ENCODE assay signal across 25 mouse cellular contexts in genomic region chr10:12630933-12631332, GRCm38 (mm10).
A peak's percentile ranks its signal among the peaks of the same experiment; 100 is the strongest.
DNase-seq lines count a peak whose midpoint lies in the region; ATAC-seq and TF ChIP-seq lines count a peak whose summit lies in the region.
"Had no signal": no experiment of that assay in that cellular context is flagged by ENCODE, and none has a peak within 500 bp of the region (broad histone marks: within the 10 kb centered on the region; RNA-seq: fewer than 3 reads in every experiment).

No protein-coding gene starts in this region.

- H3K27ac ChIP-seq in neural tube, embryonic 14.5 days (ENCODE audit: low read depth, low read length), result no peak overlapping the region
- H3K27ac ChIP-seq in MEL (ENCODE audit: control insufficient read depth, low read depth, low read length), result peak overlapping the region; percentile 55; the same call in 1 of the 2 replicates
- no peak overlapping the region for H3K27ac ChIP-seq in heart, embryonic 11.5 days (ENCODE audit: low read depth, low read length)

- TF ChIP-seq RAD21 in MEL (IDR thresholded peaks at IDR 0.05; ENCODE audit: low read depth, low read length), result no peak

- no peak overlapping the region for H3K4me3 ChIP-seq in neural tube, embryonic 14.5 days (ENCODE audit: low read depth, low read length)
- H3K4me3 ChIP-seq in MEL (ENCODE audit: control insufficient read depth in 1 of 2, insufficient read depth in 1 of 2, low read depth in 2 of 2, low read length in 2 of 2), result peak overlapping the region in 1 of 2 experiments; percentile 6; a peak in 1 of 4 replicates
- H3K4me3 ChIP-seq in heart, embryonic 11.5 days (ENCODE audit: low read depth, low read length), result no peak overlapping the region

- H3K27me3 ChIP-seq in neural tube, embryonic 14.5 days (ENCODE audit: control insufficient read depth, insufficient read depth, low read length), result no peaks in the 10 kb centered on the region
- no peaks in the 10 kb centered on the region for H3K27me3 ChIP-seq in MEL (ENCODE audit: control insufficient read depth in 1 of 2, insufficient read depth in 2 of 2, low read length in 2 of 2)
- H3K27me3 ChIP-seq in heart, embryonic 11.5 days (ENCODE audit: control insufficient read depth, insufficient read depth, low read length), result no peaks in the 10 kb centered on the region
- H3K27me3 ChIP-seq: CH12.LX, Patski had no signal

- TF ChIP-seq POLR2A in MEL (IDR thresholded peaks at IDR 0.05; ENCODE audit: control insufficient read depth in 1 of 2, insufficient read depth in 1 of 2, low read depth in 1 of 2, low read length in 2 of 2, poor library complexity in 1 of 2), result no peak

- ATAC-seq in neural tube, embryonic 14.5 days (ENCODE audit: low read depth), result 0 out of 2 replicates have a peak, but pooled peaks have one; percentile 28
- ATAC-seq in common myeloid progenitor, adult 5-6 weeks (replicated peaks; ENCODE audit: low read depth, poor library complexity, severe bottlenecking), result 0 out of 2 replicates have a peak, but pooled peaks have one; percentile 11
- no peak for ATAC-seq in heart, embryonic 11.5 days (replicated peaks; ENCODE audit: insufficient number of reproducible peaks, low FRiP score, low TSS enrichment)
- ATAC-seq: activated CD4-positive, CD25-positive, alpha-beta regulatory T cell, adult 4 months; CD4-positive, CD25-positive, alpha-beta regulatory T cell, adult 4 months; Patski had no signal

- no peak overlapping the region for H3K4me2 ChIP-seq in neural tube, embryonic 14.5 days (ENCODE audit: low read depth, low read length)
- H3K4me2 ChIP-seq in heart, embryonic 11.5 days, result no peak overlapping the region

- no peaks in the 10 kb centered on the region for H3K79me2 ChIP-seq in MEL (ENCODE audit: control insufficient read depth, insufficient read depth, low read length, poor library complexity)

- H3K9ac ChIP-seq in neural tube, embryonic 14.5 days (replicated peaks; ENCODE audit: low read depth, low read length), result no peak overlapping the region
- peak overlapping the region; percentile 50 for H3K9ac ChIP-seq in MEL (ENCODE audit: control insufficient read depth, low read depth, low read length, poor library complexity, severe bottlenecking)
- H3K9ac ChIP-seq in heart, embryonic 11.5 days (ENCODE audit: low read depth, low read length), result no peak overlapping the region

- no peaks in the 10 kb centered on the region for H3K36me3 ChIP-seq in neural tube, embryonic 14.5 days (ENCODE audit: control insufficient read depth, insufficient read depth, low read length)
- H3K36me3 ChIP-seq in MEL (ENCODE audit: control insufficient read depth in 1 of 2, insufficient read depth in 2 of 2, low read length in 2 of 2), result peaks cover 0 to 13% of the 10 kb centered on the region in 2 experiments; a peak in 2 of 4 replicates
- no peaks in the 10 kb centered on the region; the same call in 1 of the 2 replicates for H3K36me3 ChIP-seq in heart, embryonic 11.5 days (ENCODE audit: control insufficient read depth, insufficient read depth, low read length)

- H3K4me1 ChIP-seq in neural tube, embryonic 14.5 days (ENCODE audit: control insufficient read depth, insufficient read depth, low read length), result no peaks in the 10 kb centered on the region
- peaks cover 3 to 7% of the 10 kb centered on the region in 2 experiments for H3K4me1 ChIP-seq in MEL (ENCODE audit: control insufficient read depth in 1 of 2, insufficient read depth in 2 of 2, low read length in 2 of 2)
- no peaks in the 10 kb centered on the region for H3K4me1 ChIP-seq in heart, embryonic 11.5 days (ENCODE audit: control insufficient read depth, insufficient read depth, low read length)

- WGBS in neural tube, embryonic 14.5 days, result 92% methylated on average over 5 of the region's 5 CpGs
- WGBS in heart, embryonic 11.5 days (ENCODE audit: insufficient replicate concordance), result 81% methylated on average over 5 of the region's 5 CpGs

- no peak for DNase-seq in neural tube, embryonic 10.5 days (ENCODE audit: extremely low spot score, low spot score)
- DNase-seq in MEL (ENCODE audit: low read depth, low spot score) (peak; percentile 74), MEL-GATA-1-ER (ENCODE audit: extremely low read depth, low read depth) (peak; percentile 10)
- no peak for DNase-seq in c-Kit-positive CD71-positive TER-119-positive erythroid progenitor cells, embryonic 14.5 days (ENCODE audit: low spot score)
- DNase-seq in cerebellum, postnatal 36 days, result no peak
- DNase-seq: adrenal gland, adult 2 months; adrenal gland, adult 8-10 months; adrenal gland, postnatal 10 days; adrenal gland, postnatal 14 days; adrenal gland, postnatal 25 days; adrenal gland, postnatal 36 days; B cell, adult 2 months; cerebellum, adult 11 months; cerebellum, adult 11-12 months; cerebellum, adult 18-20 months; cerebellum, adult 2 months; cerebellum, adult 8-10 months had no signal

- no peaks in the 10 kb centered on the region for H3K9me3 ChIP-seq in neural tube, embryonic 14.5 days (ENCODE audit: control insufficient read depth, low read length)
- H3K9me3 ChIP-seq in MEL (replicated peaks; ENCODE audit: insufficient read depth, low read length), result no peaks in the 10 kb centered on the region
- H3K9me3 ChIP-seq in heart, embryonic 11.5 days (replicated peaks; ENCODE audit: control insufficient read depth, low read length), result no peaks in the 10 kb centered on the region
- H3K9me3 ChIP-seq: G1E had no signal

- no peak; a peak in 1 of 6 replicates for TF ChIP-seq CTCF in MEL (IDR thresholded peaks at IDR 0.05 in 2 of 3, conservative IDR thresholded peaks at IDR 0.05 in 1 of 3; ENCODE audit: control insufficient read depth in 1 of 3, insufficient read depth in 1 of 3, low read depth in 2 of 3, low read length in 3 of 3, poor library complexity in 1 of 3, severe bottlenecking in 1 of 3)

- TF ChIP-seq EP300 in MEL (IDR thresholded peaks at IDR 0.05; ENCODE audit: low read depth in 1 of 2, low read length in 2 of 2), result peak; percentile 31 to 55; a peak in 2 of 4 replicates

TF ChIP-seq in MEL, 35 proteins besides CTCF, POLR2A, EP300 and RAD21 (continues in another document):
- TF ChIP-seq POLR2AphosphoS5 (IDR thresholded peaks at IDR 0.05; ENCODE audit: borderline replicate concordance, low read depth, low read length) (no peak), HCFC1 (IDR thresholded peaks at IDR 0.05; ENCODE audit: low read depth, low read length) (0 out of 2 replicates have a peak, but pooled peaks have one; percentile 20), TCF12 (IDR thresholded peaks at IDR 0.05; ENCODE audit: low read depth, low read length) (peak; percentile 42; the same call in 1 of the 2 replicates), SMC3 (IDR thresholded peaks at IDR 0.05; ENCODE audit: low read depth, low read length) (no peak), MAFK (IDR thresholded peaks at IDR 0.05; ENCODE audit: borderline replicate concordance, low read depth, low read length) (no peak), MEF2A (IDR thresholded peaks at IDR 0.05; ENCODE audit: extremely low read depth, insufficient replicate concordance, low read depth, low read length, poor library complexity, severe bottlenecking) (no peak), RCOR1 (IDR thresholded peaks at IDR 0.05; ENCODE audit: low read depth, low read length) (peak; percentile 42; the same call in 1 of the 2 replicates), NELFE (IDR thresholded peaks at IDR 0.05; ENCODE audit: low read depth, low read length) (no peak), BHLHE40 (IDR thresholded peaks at IDR 0.05; ENCODE audit: borderline replicate concordance, low read depth, low read length) (no peak), ZMIZ1 (IDR thresholded peaks at IDR 0.05; ENCODE audit: low read depth, low read length) (no peak), MAZ (IDR thresholded peaks at IDR 0.05; ENCODE audit: low read depth, low read length) (peak; percentile 70; the same call in 1 of the 2 replicates), USF2 (IDR thresholded peaks at IDR 0.05; ENCODE audit: borderline replicate concordance in 1 of 2, insufficient read depth in 1 of 2, low read depth in 1 of 2, low read length in 2 of 2) (no peak), KAT2A (conservative IDR thresholded peaks at IDR 0.05; ENCODE audit: low read depth, low read length) (0 out of 2 replicates have a peak, but pooled peaks have one; percentile 19), GABPA (IDR thresholded peaks at IDR 0.05; ENCODE audit: low read depth, low read length) (no peak), UBTF (IDR thresholded peaks at IDR 0.05; ENCODE audit: borderline replicate concordance, insufficient read depth, low read depth, low read length) (no peak), E2F4 (IDR thresholded peaks at IDR 0.05; ENCODE audit: borderline replicate concordance, low read depth, low read length) (no peak), GATA1 (IDR thresholded peaks at IDR 0.05; ENCODE audit: low read depth, low read length) (peak; percentile 42; the same call in 1 of the 2 replicates), SIN3A (IDR thresholded peaks at IDR 0.05; ENCODE audit: low read length) (peak; percentile 47; the same call in 1 of the 2 replicates), CHD1 (IDR thresholded peaks at IDR 0.05; ENCODE audit: low read depth, low read length) (no peak), POLR2AphosphoS2 (IDR thresholded peaks at IDR 0.05; ENCODE audit: low read length) (no peak), TAL1 (IDR thresholded peaks at IDR 0.05; ENCODE audit: low read length) (no peak), JUND (IDR thresholded peaks at IDR 0.05; ENCODE audit: low read depth, low read length) (no peak), TBP (IDR thresholded peaks at IDR 0.05; ENCODE audit: low read depth, low read length) (no peak), ZKSCAN1 (IDR thresholded peaks at IDR 0.05; ENCODE audit: low read depth, low read length) (no peak), CHD2 (IDR thresholded peaks at IDR 0.05; ENCODE audit: low read length) (no peak), MYB (IDR thresholded peaks at IDR 0.05; ENCODE audit: low read depth, low read length) (no peak), ZNF384 (IDR thresholded peaks at IDR 0.05; ENCODE audit: low read depth, low read length) (no peak), ELF1 (IDR thresholded peaks at IDR 0.05; ENCODE audit: low read depth, low read length) (peak; percentile 53; the same call in 1 of the 2 replicates), MAX (IDR thresholded peaks at IDR 0.05; ENCODE audit: low read length) (peak; percentile 53; the same call in 1 of the 2 replicates), NRF1 (IDR thresholded peaks at IDR 0.05; ENCODE audit: insufficient read depth, low read depth, low read length, poor library complexity, severe bottlenecking) (no peak), USF1 (IDR thresholded peaks at IDR 0.05; ENCODE audit: low read depth, low read length) (no peak), ETS1 (IDR thresholded peaks at IDR 0.05; ENCODE audit: low read depth, low read length) (peak; percentile 67), MYC (IDR thresholded peaks at IDR 0.05; ENCODE audit: low read depth, low read length) (peak; percentile 88; the same call in 1 of the 2 replicates), ZC3H11A (IDR thresholded peaks at IDR 0.05; ENCODE audit: low read depth, low read length) (no peak)

Comparison
In these comparisons a context has a peak if more than half of its experiments do, and no peak if none do; other contexts are left out.
1. DNase-seq: peak in MEL (single experiment) and MEL-GATA-1-ER (single experiment); none in neural tube, embryonic 10.5 days (single experiment), c-Kit-positive CD71-positive TER-119-positive erythroid progenitor cells, embryonic 14.5 days (single experiment) and cerebellum, postnatal 36 days (0 of 2).